Mouse (Mus musculus): ENCODE results near the gene Trpv4.

Gene Trpv4

GRCm38 (mm10) chr5:114667228-114667856, 9.1 kb upstream of the Trpv4 start:
- peak; percentile 99 for DNase-seq

DNA sequence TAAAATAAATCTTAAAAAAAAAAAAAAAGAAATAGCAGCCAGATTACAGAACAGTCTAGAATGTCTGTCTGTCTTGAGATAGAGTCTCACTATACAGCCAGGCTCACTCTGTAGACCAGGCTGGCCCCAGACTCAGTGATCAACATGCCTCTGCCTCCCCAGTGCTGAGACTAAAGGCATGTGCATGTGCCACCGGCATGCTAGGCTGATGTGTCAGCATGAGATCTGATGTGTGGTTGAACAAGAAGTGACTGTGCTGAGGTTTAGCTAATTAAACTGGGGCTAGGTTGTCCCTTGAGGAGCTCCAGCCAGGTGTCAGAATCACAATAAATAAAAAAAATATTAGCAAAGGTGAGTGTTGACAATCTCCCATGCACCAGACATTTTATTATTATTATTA, 8.4 kb upstream of the Trpv4 start:
- DNase-seq: no peak

DNA sequence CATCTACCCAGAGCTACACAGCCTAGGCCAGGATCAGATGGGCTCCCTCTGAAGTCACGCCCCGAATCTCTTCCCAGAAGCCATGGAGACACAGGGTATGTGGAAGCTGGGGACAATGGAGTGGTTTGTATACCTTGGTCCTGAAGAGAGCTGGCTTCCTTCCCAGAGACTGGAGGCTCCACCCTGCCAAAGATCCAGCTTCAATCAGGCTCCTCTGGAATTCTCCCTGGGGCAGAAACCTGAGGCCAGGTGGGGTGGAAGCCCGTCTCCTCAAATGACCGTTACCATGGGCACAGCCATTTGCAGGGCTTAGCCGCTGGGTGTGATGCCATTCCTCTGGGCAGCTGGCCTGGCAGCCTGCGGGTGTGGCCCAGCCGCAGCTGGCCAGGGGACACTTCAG, 6.5 kb upstream of the Trpv4 start:
- no peak for DNase-seq

DNA sequence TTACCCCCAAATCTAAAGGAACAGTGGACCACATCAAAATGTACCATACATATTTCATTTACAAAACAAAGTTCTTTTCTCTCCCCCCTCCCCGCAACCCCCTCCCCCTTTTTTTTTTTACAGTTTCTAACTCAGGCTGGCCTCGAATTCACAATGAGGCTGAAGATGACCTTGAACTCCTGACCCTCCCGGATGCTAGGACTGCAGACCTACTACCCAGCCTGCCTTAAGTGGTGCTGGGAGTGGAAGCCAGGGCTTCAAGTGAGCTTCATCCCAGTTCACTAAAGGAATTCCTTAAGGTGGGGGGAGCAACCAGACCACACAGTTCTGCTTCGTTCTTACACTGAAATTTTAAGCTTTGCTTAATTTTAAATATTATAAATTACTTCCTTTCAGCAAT, 5.9 kb upstream of the Trpv4 start:
- no peak for DNase-seq

DNA sequence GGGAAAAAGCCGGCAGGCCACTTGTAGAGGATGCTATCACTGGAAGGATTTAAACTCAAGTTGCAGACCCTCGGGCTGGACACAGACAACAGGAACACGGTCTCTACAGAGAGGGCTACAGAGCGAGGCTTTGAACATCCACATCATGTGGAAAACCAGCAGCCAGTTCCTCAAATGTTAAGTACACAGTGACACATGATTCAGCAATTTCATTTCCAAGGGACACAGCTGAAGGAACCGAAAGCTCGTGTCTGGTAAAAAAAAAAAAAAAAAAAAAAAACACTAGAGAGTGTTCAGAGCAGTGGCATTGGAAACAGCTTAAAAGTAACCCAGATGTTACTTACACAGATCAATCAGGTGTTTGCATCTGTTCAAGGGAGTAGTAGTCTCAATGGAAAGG, 2.8 kb upstream of the Trpv4 start:
- no peak for DNase-seq

DNA sequence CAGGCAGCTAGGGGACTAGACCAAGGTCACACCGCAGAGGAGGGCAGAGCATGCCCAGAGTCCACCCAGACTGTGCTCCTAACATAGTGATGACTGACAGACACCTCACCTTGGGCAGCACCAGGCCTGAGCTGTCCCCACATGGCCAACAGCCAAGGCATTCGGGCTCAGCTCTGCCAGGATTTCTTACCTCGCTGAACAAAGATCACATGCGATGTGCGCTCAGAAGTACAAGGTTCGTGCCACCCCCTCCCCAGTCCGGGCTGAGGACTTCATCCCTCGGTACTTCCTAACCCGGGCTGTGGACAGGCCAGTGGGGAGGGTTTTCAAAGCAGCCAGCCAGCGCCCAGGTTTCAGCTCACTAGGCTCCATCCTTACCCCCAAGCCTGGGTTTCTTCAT, 795 bp downstream of the Trpv4 start:
- DNase-seq: peak; percentile 59 to 69

GRCm38 (mm10) chr5:114656305-114656704, 1.9 kb downstream of the Trpv4 start:
- no peak for DNase-seq

DNA sequence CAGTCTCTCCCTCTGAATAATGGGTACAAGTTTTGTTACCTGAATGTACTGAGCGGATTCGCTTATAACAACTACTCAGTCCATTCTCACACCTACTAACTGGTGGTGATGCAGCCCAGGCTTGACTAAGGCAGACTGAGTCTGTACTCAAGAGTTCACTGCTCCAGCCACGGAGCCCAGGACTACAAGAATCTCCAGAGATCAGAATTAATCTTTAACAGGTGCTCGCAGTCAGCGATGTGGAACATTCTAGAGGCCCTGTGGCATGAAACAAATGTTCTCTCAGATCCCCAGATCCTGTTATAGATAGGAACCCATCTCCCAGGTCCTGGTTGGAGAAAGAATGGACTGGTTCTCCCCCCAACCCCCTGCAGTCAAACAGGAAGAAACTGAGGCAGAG, 2.5 kb downstream of the Trpv4 start:
- no peak for DNase-seq

- no peak for DNase-seq
These were observed 4.4 kb downstream of the Trpv4 start for GRCm38 (mm10) chr5:114653656-114654437.

- DNase-seq: no peak
These were observed 6.8 kb downstream of the Trpv4 start for GRCm38 (mm10) chr5:114651449-114651848.

GRCm38 (mm10) chr5:114651002-114651401, 7.2 kb downstream of the Trpv4 start:
- DNase-seq: no peak

DNA sequence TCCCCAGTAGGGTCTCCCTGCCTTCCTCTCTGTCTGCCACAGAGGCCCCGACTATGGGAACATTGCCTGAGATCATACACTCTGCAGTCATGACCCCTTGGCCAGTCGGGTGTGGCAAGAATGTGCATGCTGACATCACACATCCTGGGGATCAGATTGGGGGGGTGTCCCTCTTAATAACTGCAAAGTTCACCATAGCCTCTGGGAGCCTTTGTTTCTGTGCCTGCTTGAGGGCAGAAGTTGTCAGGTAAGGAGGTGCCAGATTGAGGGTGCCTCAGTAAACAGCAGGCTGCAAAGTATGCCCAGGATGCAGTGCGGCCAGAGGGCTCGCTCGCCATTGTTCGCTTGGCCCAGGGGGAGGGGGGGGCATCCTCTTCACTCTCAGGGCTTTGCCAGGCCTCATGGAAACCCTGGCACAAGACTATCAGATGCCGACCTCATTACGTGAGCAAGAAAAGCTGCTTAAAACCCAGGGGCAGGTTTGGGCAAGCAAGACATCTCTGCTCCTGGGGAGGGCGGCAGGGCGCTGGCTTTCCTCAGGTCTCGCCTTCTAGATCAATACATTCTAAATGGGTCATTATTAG, 9.4 kb downstream of the Trpv4 start:
- DNase-seq: peak in 1 of 2 experiments; percentile 16

- peak; percentile 43 to 49 for DNase-seq
These were observed 10.8 kb downstream of the Trpv4 start for GRCm38 (mm10) chr5:114647211-114647974.

- peak; percentile 41 to 61 for DNase-seq
These were observed 12.3 kb downstream of the Trpv4 start for GRCm38 (mm10) chr5:114645916-114646315.

DNA sequence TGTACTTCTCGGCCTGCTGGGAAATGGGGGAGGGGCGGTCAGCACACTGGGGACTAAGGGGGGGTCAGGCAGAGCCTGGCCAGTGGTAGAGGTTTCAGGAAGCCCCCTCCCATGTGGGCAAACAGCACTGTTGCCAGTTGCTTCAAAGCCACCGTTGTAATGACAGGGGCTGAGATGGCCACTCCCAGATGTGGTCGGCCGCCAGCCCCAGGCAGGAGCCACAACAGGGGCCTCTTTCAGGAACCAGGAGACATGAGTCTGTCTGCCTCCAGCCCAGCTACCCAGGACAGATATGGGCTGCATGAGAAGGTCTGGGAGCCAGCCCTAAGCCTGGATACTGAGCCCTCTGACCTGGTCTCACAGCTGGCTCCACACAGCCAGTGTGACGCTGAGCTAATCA, 13.3 kb downstream of the Trpv4 start:
- no peak for DNase-seq

DNA sequence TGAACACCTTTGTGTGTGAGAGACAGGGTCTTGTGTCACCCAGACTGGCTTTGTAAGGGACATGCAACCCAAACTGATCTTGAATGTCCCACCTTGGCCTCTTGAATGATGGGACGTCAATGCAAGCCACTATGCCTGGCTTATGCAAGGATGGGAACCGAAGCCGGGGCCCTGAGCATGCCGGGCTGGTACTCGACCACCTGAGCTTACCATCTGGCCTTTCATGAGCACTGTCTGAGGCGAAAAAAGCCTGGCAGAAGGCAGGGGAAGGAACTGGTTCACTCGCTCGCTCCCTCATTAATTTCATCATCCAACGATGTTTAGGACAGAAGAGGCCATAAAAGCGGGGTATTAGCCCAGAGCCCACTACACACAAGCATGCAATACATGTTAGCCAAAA, 17.4 kb downstream of the Trpv4 start:
- peak; percentile 47 to 52 for DNase-seq

DNA sequence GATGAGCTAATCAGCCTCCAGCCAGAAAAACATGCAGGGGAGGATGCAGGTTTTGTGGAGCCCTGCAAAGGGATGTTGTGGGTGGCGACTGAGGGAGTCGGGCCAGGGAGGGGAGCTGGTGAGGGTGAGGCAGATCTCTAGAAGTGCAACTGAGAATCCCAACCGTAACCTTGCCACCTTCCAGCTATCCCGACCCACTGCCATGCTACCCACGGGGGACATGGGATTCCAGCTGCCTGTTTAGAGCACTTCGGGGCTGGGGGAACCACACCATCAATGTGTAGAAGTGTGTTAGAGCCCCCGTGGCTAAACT, 18.6 kb downstream of the Trpv4 start:
- no peak for DNase-seq

DNA sequence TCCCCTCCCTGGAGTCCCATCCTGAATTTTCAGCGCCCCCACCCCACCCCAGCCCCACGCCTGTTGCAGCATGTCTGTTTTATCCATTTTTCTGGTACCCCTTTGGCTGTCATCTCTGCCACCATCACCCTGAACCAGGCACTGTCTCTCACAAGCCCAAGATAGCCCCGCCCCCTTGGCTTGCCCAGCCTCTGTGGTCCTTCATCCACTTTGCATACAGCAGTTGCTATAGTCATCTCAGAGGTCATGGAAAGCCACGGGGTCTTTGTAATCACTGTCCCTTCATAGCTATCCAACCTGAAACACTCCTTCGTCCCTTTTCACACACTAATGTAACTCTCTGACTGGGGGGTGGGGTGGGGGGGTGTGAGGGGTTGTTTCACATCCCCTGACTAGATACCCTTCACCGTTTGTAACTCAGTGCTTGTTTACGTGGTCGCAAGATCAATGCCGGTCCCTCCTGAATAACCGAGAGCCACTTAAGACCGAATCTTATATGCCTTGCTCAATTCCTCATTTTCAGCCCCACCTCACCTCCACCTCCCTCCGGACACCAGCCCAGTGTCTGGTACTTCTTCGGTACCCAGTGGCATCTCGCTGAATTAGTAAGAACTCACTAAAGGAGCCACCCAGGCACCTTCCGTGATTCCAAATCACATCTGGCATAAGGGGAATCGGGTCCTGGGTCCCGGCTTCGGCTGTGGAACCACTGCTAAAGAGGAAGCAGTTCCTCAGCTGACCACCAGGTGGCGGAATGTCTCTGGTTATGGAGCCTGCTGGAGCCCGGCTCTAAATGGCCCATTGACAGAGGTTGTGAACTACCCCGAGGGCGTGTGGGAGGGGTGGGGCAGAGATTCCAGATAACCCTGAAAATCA, 19.2 kb downstream of the Trpv4 start:
- peak; percentile 93 to 96 for DNase-seq

DNA sequence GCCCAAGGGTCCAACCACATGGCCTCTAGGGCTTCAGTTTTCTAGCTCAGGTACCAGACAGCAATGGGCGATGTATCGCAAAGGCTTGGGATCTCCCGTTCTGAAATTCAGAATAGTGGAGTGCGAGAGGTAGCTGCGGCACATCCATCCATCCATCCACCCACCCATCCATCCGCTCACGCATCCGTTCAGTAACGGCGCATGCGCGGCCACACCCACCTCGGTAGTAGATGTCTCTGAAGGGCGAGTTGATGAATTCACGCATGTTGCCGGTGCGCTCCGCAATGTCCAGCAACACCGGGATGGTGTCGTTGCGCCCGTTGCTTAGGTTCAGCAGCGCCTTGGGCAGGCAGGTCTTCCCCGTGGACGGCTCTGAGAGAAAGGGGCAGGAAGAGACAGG, 22.1 kb downstream of the Trpv4 start:
- no peak for DNase-seq

DNA sequence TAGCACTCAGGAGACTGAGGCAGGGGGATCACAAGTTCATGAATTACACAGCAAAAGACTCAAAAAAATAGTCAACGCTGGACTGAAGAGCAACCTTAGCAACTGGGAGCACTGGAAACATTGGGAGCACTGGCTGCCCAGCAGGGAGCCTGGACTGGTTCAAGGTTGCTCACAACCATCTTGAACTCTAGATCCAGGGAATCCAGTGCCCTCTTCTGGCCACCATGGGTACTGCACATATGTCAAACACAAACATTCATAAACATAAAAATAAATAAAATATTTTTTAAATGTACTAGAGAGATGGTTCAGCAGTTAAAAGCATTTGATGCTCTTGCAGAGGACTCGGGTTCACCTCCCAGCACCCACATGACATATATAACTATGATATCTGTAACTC, 26.9 kb downstream of the Trpv4 start:
- DNase-seq: peak in 1 of 2 experiments; percentile 65

DNA sequence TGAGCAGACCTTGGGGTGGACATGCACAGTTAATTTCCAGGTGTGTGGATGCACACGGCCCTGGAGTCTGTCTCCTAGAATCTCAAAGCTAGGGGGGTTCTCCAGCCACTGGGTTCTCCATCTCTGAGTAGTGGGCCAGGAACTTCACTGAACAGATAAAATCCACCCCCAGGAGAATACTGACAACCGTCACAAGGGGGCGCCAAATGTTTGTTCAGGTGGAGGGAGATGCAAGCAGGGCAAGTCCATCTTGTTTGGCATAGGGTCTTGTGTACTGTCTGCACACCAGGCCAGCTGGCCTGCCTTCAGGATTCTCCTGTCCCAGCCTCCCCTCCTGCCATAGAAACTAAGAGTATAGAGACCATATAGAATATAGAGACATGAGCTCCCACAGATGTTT, 32.6 kb downstream of the Trpv4 start:
- DNase-seq: peak; percentile 75 to 89

DNA sequence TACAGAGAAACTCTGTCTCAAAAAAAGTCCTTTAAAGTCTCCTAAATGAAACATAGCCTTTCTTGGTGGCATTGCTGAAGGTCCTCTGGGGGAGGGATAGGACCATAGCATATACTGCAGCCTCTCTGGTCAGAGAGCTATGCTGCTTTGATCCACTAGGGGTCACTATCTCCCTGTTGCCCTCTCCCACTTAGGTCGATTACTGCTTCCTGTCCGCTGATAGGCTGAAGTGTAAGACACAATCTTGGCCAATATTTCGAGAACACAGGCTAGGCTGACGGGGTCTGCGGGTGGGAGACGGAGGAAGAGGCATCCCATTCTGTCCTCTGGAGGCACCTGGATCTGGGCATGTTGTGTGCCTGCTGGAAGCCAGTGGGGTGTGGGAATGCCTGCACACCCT, 37.9 kb downstream of the Trpv4 start:
- DNase-seq: no peak

DNA sequence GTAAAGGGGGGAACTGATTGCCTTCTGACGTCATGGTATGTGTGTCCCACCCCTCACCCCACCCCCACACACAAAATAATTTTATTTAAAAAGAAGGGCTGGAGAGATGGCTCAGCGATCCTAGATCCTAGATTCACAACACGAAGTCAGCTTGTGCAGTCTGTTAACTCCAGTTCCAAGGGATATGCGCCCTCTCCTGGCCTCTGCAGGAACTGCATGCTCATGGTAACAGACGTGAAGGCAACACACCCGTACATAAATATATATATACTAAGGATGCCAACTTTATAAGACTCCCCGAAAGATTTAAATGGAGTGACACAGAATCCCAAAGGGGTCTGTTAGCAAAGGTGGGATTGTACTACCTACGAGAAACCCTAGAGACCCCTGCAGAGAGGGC, 39.4 kb downstream of the Trpv4 start:
- DNase-seq: peak; percentile 85 to 93

All from cerebellum, postnatal 14 days (tissue).